Mouse (Mus musculus): ENCODE measurements around the gene Shisa7.

- no peak for TF ChIP-seq CTCF (conservative IDR thresholded peaks at IDR 0.05; ENCODE audit: low read length)
- no peak for TF ChIP-seq NANOG (IDR thresholded peaks at IDR 0.05; ENCODE audit: borderline replicate concordance, low read length)
- no peak for TF ChIP-seq POU5F1 (IDR thresholded peaks at IDR 0.05; ENCODE audit: borderline replicate concordance, low read length)
These were observed 18.5 kb upstream of the Shisa7 start for GRCm38 (mm10) chr7:4863041-4863440.

All from E14TG2a.4 (cell line).